8 mouse cellular contexts compared by ENCODE assay signal in genomic region chr5:143711326-143711725, GRCm38 (mm10). TPM values are rescaled to one million over a fixed set of nuclear protein-coding genes. Genes with fewer than 3 reads are reported as not detected.
A peak's percentile ranks its signal among the peaks of the same experiment; 100 is the strongest.
DNase-seq lines count a peak whose midpoint lies in the region; ATAC-seq and TF ChIP-seq lines count a peak whose summit lies in the region.

No protein-coding gene starts in this region.

- intact Hi-C loops in heart, adult 2 months (cut with DNase I), result loop anchor here (1.0 to 5.0 kb wide), 3 partner anchors 34 to 274 kb away; no protein-coding TSS in a partner anchor

- peak; percentile 81; the same call in 1 of the 2 replicates for ATAC-seq in midbrain, postnatal 0 days (ENCODE audit: low FRiP score)

- no peaks in the 10 kb centered on the region for H3K27me3 ChIP-seq in heart, adult 2 months (ENCODE audit: control insufficient read depth, insufficient read depth, low read length)
- no peaks in the 10 kb centered on the region for H3K27me3 ChIP-seq in midbrain, postnatal 0 days (ENCODE audit: insufficient read depth, low read length)
- H3K27me3 ChIP-seq in splenic B cell, adult 2 months (ENCODE audit: control insufficient read depth, insufficient read depth, low read length, poor library complexity, severe bottlenecking), result no peaks in the 10 kb centered on the region

- H3K4me3 ChIP-seq in heart, adult 2 months, result no peak overlapping the region
- H3K4me3 ChIP-seq in midbrain, postnatal 0 days (ENCODE audit: low read depth, low read length), result no peak overlapping the region

- no peaks in the 10 kb centered on the region for H3K79me2 ChIP-seq in heart, adult 2 months (replicated peaks; ENCODE audit: control insufficient read depth, insufficient read depth, low read length)

- H3K27ac ChIP-seq in heart, adult 2 months, result no peak overlapping the region
- no peak overlapping the region for H3K27ac ChIP-seq in midbrain, postnatal 0 days (ENCODE audit: low read depth, low read length)

- 13% methylated on average over 7 of the region's 7 CpGs for WGBS in heart, adult 2 months
- WGBS in midbrain, postnatal 0 days, result 9% methylated on average over 7 of the region's 7 CpGs

- peak; percentile 76; the same call in 1 of the 2 replicates for TF ChIP-seq EP300 in heart, adult 2 months (IDR thresholded peaks at IDR 0.05; ENCODE audit: insufficient read depth, low read depth, low read length)

- no peaks in the 10 kb centered on the region for H3K9me3 ChIP-seq in midbrain, postnatal 0 days (ENCODE audit: low read length)

- 0 out of 2 replicates have a peak, but pooled peaks have one; percentile 3 for TF ChIP-seq POLR2A in heart, adult 2 months (IDR thresholded peaks at IDR 0.05; ENCODE audit: insufficient read depth, low read depth, low read length)

- peak; percentile 96 for TF ChIP-seq CTCF in heart, adult 2 months (IDR thresholded peaks at IDR 0.05)
- peak; percentile 92 for TF ChIP-seq CTCF in midbrain, postnatal 0 days (IDR thresholded peaks at IDR 0.05)

- H3K4me2 ChIP-seq in midbrain, postnatal 0 days (ENCODE audit: low read depth, low read length, poor library complexity, severe bottlenecking), result no peak overlapping the region

- no peak overlapping the region for H3K9ac ChIP-seq in heart, adult 2 months (ENCODE audit: low read depth, low read length)
- no peak overlapping the region for H3K9ac ChIP-seq in midbrain, postnatal 0 days (replicated peaks; ENCODE audit: low read length, poor library complexity, severe bottlenecking)

- DNase-seq in B cell, adult 2 months, result peak; percentile 54 to 60
- DNase-seq in adrenal gland, adult 18-20 months (ENCODE audit: low spot score in 2 of 2), result peak; percentile 60 to 74
- peak; percentile 65 for DNase-seq in embryo, embryonic 11.5 days (ENCODE audit: low read depth, low spot score)
- peak; percentile 72 to 80 for DNase-seq in heart, adult 2 months
- peak; percentile 39 to 67 for DNase-seq in kidney, adult 8-10 months
- DNase-seq in liver, result peak; percentile 76
- peak; percentile 80 for DNase-seq in midbrain, postnatal 0 days (ENCODE audit: low spot score)
- peak; percentile 61 for DNase-seq in splenic B cell, adult 2 months (ENCODE audit: low read depth, low spot score)

- no peaks in the 10 kb centered on the region for H3K4me1 ChIP-seq in heart, adult 2 months (ENCODE audit: control insufficient read depth, insufficient read depth, low read length)
- no peaks in the 10 kb centered on the region for H3K4me1 ChIP-seq in midbrain, postnatal 0 days (ENCODE audit: insufficient read depth, low read length)

- no peaks in the 10 kb centered on the region for H3K36me3 ChIP-seq in heart, adult 2 months (ENCODE audit: control insufficient read depth, insufficient read depth, low read length)
- H3K36me3 ChIP-seq in midbrain, postnatal 0 days (ENCODE audit: insufficient read depth, low read length), result peaks cover 79% of the 10 kb centered on the region
- peaks cover 15% of the 10 kb centered on the region for H3K36me3 ChIP-seq in splenic B cell, adult 2 months (ENCODE audit: control insufficient read depth, insufficient read depth, low read length, poor library complexity, severe bottlenecking)

RNA-seq across cellular contexts. Expression of gene Usp42, which starts 20.8 kb away (rescaled TPM):
- 10 to 100 TPM; 10.2 to 11.7 TPM for total RNA-seq in adrenal gland, adult 18-20 months (2021)
- 1 to 10 TPM; 5.3 to 6.2 TPM for total RNA-seq in heart, adult 2 months (2021)
- 2.5 and 3.9 TPM in 2 replicates for polyA plus RNA-seq in heart, adult 2 months (2012; rRNA removed)
- 23.1 and 24.3 TPM in 2 replicates for total RNA-seq in midbrain, postnatal 0 days (2014; rRNA removed)
- polyA plus RNA-seq in midbrain, postnatal 0 days (2015; fragmentation: Nextera tagmentation; extraction: Ambion mirVana), result 18.8 TPM in 2 replicates
